Mouse (Mus musculus) G1E (cell line): ENCODE measurements at regions not wholly inside any gene's neighbourhood (a gene's known extent, or its start where the extent isn't known, plus 50 kb on each side); places are given as distances from the start of the nearest gene placed in this dataset.

Experiments used
- CTCF ChIP-seq: IDR thresholded peaks from 2 replicates; pipeline ENCODE4 v1.5.1; 2012; ENCODE audit warnings: low read depth, low read length, inconsistent platforms, mixed read lengths
- TAL1 ChIP-seq: conservative IDR thresholded peaks from 2 replicates; pipeline ENCODE4 v1.6.1; 2012; ENCODE audit warnings: low read depth, low read length, inconsistent platforms, mixed read lengths

- TF ChIP-seq TAL1 (no peak), CTCF (no peak)
Observed at GRCm38 (mm10) chr2:45258897-45259296, 141.7 kb upstream of the Zeb2 start.
